Mouse (Mus musculus) kidney, adult 11 months (tissue): ENCODE measurements at regions not wholly inside any gene's neighbourhood (a gene's known extent, or its start where the extent isn't known, plus 50 kb on each side); places are given as distances from the start of the nearest gene placed in this dataset.

Source experiments
- DNase-seq: peaks from one replicate; pipeline ENCODE4 v3.0.0; 2022

DNA sequence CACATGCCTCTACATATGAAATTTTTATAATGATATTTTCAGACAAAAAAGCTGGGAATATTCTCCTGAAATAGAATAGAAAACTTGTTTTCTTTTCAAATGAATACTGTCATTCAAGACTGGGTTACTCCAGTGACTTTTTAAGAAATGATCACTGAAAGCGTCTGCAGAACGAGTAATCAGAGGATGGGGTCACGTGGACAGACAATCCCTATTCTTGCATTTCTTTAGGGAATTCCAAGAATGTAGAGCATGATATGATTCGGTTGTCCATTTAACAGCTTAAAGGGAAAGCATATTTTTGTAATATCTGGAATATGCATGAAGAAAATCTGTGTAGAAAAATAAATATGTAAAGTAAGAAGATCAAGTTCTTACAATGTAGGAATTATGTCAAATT lies 65.6 kb downstream of the 4933402N22Rik start:
- no peak for DNase-seq

DNA sequence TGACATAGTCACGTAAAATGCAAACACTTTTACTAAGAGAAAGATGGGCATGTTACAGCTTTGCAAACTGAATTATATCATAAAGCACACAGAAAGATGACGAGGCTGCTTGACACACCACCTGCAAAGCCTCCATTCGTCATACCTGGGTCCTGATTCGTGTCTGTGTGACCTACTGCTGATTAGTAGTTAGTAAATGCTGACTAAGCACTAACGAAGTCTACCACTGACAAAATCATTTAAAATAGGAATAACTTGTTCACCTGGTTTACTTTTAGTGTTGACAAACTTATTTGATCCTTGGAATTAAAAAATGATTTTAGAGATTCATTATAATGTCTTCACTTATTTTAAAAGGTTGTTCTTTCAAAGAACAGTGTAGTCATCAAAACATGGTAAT lies 71.3 kb downstream of the 4933402N22Rik start:
- DNase-seq: no peak

DNA sequence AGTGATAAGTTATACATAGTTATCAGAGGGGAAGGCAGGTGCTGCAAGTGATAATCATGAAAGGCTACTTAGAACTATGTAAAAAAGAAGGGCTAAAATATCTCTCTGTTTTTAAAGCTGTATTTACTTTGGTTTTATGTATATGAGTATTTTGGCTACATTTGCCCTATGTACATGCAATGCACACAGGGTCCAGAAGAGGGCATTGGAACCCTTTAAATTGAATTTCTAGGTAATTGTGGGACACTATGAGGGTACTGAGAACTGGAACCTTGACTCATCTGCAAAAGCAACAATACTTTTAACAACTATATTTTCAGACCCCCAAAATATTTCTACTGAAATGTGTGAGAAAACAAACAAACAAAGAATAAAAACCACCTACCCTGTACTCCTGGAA lies 82.9 kb downstream of the 4933402N22Rik start:
- no peak for DNase-seq

DNA sequence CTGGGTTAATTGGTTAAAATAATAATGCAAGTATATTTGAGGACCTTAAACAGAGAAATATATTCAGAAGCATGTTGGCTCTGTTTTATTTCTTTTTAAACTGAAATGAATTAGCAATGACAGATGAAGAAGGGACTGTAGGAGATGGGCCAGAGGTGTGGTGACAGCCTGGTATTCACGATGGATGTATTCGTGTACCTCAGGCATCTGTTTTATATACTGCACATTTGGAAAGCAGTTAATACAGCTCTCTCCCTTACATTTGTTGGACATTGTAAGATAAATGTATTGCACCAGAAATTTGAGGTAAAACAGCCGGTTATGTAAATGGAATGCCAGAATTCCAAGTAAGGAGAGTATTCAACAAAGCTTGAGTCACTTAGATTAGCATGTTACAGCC lies 88.6 kb downstream of the 4933402N22Rik start:
- DNase-seq: no peak

DNA sequence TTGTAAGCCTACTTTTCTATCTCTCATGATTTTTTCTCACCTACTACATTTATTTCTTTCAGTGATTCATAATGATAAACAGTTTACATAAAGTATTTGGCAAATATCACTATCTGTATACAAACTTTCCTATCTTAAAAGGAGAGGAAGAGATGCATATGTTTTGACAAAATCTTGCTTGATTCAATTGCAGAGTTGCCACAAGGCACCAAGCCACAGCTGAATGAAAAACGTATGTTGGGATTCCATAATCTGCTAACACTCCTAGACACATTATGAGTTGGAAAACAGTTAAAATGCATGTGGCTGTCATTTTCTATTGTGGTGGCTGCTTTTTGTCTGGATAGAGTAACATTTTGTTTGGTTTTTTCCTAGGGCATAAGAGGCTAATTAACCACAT lies 98.5 kb downstream of the 4933402N22Rik start:
- no peak for DNase-seq

DNA sequence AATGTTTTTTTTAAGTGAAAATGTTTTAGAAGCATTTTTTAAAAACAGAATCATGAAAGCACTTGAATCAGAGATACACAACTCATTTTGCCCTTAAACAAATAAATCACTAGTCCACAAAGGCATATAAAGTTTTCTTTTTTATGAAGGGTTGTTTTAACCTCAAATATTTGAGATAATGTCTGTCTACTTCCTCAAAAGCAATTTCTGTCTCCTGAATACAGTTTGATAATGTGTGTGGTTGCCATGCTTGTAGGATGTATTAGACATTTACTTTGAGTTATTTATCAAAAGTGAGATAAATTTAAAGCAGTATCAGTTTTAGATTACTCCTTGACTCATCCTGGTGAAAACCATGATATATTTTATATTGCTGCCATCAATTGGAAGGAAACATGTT lies 102.6 kb downstream of the 4933402N22Rik start:
- no peak for DNase-seq

DNA sequence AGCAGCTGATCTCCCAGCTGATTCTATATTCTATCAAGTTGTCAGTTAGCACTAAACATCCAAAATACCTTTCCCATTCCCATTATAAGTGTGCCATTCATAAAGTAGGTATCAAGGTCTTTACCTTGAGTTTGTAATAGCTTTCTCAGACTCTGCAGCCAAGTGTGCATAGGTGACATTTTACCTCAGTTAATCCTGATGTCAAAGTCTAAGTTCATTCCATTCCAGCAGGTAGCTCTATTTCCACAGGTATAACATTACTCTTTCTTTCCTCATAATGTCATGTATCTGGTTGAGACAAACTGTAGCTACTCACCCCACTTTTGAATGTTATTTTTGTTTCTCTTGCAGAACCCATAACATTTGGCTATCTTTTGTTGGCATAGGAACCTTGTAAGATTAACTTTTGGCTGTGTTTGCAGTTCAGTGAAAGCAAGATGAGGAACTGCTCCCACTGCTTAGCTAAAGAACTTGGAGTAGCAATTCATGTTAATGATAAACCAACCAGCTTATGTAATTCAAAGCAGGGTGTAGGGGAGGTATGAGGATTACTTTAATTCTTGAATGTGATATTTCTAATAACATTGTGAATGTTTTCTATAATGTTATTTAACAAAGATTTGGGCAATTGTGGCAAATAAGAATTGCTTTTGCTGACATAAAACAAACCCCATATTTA lies 107.0 kb downstream of the 4933402N22Rik start:
- DNase-seq: no peak

DNA sequence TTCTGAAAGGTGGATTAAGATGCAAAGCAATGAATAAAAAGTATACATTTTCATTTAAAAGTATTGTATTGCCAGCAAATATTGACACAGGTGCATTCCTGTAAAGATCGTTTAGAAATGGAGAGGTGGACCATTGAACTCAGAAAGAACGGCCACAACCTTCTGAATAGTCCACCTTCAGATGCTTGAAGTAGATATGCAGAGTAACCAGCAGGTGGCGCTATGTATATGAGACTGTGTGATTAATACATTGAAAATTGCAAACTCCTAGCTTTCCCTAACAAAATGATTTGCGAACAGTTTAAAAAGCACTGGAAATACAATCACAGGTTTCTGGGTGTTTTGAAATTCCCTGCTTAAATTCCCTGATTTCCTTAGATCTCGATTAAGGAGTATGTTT lies 112.2 kb downstream of the 4933402N22Rik start:
- DNase-seq: peak; percentile 2

DNA sequence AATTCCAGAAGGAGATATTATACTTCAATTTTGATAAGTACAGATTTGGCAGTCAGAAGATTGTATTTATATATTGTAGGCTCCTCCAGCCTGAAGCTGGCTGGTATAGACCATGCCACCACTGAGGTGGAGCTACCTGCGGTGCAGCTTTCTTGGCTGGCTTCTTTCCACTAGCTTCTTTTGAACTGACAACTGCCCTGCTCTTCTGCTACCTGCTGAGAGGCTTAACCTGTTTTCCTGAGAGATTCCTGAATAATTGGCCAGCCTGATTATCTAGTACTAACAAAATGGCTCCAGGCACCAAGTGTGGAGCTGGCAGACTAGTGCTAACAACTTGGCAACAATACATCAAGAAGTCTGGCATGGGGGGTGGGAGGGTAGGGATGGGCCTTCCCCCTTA lies 132.0 kb downstream of the 4933402N22Rik start:
- no peak for DNase-seq

DNA sequence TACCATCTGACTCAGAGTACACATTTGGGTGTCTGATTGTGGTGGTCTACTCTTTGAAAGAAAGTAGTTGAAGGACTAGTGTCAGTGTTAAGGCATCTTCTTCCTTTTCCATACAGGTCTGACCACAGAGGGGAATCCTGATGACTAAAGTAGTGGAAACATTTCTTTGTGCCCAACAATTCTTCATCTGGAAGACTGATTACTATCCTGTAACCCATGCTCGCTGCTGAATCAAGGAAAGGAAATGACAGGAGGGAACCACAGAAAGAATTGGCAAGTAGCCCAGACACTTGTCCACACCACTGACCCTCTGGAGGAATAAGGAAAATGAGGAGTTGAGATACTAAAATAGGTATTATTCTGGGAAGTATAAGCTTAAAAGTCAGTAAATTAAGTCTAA lies 162.3 kb downstream of the 4933402N22Rik start:
- no peak for DNase-seq

DNA sequence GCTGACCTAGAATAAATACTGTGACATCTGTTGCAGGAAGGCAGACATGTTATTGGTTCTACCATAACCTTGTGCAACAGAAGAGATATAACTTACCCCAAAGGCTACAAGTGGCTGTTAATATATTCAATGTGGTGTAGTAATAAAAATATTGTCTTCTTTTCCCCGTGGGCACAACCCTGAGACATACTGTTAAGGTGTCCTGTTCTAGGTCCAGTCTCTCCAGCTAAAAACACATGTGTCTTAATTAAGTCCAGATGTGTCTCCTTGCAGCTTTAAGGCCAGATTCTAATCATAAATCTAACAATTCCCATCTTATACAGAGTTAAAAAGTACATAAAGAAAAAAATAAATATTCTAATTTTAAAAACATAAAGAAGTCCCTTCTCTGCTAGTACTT lies 175.8 kb downstream of the 4933402N22Rik start:
- no peak for DNase-seq

DNA sequence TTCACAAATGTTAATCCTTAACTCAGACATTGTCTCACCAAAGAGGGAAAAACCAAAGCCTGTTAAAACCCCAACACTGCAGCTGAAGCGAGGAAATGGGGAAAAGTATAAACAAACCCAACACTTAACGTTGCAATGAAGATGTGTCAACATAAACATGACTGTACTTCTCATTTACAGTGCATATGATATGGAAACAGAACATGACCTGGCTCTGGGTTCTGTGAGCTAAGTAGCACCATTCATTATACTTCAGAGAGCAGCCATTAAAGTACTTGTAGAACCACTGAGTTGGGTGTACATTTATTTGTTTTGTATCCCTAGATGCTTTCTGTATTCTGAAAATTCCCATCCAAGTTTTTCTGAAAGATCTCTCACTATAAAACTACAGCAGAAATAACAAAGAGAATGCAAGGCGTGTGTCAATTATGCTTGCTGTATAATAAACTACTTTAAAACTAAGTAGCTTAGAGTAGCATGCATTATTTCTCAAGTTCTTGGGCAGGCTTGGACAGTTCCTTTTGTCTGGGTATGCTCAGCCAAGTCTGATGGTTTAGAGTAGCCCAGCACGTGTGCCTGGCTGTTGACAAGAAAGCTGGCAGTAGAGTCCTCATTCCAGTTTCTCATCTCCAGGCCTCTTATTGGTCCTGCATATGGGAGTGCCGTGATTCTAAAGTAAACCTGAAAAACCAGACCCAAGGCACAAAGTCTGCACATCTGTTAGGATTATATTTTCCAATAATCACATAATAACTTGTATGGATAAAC lies 198.9 kb downstream of the 4933402N22Rik start:
- no peak for DNase-seq

DNA sequence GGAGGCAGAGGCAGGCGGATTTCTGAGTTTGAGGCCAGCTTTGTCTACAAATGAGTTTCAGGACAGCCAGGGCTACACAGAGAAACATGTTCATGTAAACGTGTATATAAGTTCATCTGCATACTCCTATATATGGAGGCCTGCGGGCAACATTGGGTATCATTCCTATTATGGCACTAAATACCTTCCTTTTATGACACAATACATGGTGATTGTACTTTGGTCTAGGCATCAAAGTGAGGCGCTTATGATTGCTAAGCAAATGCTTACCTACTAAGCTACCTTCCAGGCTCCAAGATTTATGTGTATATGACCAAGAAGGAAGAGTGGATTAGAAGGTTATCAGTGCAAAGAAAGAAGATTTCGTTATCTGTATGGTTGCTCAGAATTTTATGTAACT lies 207.1 kb downstream of the 4933402N22Rik start:
- DNase-seq: no peak

DNA sequence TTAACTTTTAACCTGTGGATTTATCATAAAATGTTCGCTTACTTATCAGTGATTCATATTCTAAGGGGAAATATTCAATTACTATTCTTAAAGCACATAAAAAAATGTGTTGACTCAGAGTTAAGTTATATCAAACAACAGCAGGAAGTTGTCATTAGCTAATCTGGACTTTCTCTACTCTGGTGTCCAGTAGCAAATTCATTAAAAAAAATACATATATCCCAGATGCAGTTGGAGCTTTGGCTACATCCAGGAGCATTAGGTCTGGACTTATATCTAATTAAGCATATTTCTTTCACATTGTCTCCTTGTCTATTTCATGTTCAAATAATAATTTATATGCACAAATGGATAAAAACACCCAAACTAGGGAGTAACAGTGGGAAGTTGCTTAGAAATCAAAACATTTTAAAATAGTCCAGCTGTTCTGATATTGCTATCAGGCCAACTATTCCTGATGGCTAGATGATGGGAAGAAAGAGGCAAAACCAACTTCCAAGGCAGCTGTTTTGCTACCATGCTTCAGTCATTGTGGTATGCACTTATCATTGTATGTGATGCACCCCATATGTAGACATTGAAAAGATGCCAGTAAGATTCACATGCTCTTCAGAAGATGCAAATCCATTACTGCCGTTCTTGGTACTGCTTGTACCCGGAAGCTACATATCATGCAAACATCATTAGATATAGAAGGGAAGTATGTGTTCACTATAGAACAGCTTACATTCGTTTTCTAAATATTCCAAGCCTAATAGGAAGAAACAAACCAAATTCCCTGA lies 209.8 kb downstream of the 4933402N22Rik start:
- no peak for DNase-seq

DNA sequence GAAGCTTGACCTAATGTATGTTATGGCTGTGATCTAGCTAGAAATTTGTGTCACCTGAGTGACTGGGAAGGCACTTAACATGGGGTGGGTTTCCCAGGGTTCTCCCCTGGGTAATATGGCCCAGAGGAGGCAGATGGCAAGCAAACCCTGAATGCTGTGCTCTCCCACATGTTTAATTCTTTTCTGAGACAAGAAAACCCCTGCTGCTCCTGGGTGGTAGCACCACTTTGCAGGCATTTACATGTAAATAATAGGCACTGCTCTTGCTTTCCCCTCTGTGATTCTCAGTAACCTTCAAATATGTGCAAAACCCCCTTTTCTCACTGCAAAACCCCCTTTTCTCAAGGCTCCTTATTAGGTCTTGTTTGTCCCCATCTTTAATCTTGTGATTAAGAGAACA lies 221.1 kb downstream of the 4933402N22Rik start:
- no peak for DNase-seq

DNA sequence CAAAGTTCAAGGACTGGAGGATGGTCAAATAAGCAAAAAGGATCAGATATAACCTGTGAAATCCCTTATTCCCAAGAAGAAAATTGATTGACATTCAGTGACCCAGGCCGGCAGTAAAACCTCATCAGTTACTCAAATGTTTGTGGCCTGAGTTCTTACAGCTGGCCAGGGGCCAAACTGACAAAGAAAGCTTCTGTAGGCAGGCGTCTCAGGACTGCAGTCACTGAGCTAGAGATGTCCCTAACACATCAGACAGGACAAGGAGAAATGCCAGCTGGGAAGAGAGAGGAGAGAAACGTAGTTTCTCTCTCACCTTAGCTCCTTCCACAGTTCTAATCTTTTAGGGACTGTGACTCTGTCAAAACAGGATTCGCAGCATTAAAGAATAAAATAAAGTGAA lies 229.9 kb upstream of the Sema3d start:
- DNase-seq: no peak

DNA sequence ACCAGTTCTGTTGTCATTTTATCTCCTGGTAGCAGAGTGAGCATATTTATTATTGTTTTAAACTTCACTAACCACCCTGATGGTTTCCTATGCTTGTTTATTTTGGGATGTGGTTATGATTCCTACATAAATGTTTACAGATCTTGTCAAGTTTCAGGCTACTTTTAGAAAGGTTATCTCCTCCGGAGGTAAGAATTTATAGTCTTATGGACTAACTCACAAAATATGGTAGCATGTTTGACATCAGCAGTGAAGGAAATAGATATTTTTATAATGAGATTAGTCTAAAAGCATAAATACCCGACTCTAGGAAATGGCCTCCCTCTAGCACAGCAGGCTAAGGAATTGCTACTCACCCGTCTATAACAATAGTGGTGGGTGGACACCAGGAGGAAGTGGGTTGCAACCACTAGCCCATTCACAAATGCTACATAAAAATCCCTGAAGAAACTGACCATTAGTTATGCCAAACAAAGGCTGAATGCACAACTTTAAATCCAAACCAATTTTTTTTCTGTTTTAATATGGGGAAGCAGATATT lies 228.6 kb upstream of the Sema3d start:
- no peak for DNase-seq

DNA sequence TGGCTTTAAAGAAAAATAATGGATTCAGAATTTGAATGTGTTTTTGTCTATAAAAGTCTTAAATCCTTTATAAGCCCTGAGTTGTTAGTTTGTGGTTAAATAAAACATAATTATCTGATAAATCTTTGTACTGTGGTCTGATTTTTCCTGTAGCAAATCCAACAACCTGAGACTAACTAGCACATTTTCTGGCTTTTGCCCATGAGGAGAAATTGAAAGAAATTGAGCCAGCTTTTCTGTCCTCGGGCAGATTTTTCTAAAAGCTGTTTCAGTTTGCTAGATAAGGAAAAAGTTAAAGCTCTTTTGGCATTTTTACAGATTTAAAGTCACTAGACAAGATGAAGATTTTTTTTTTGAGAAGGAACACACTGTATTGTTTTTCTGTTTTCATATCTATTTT lies 191.5 kb upstream of the Sema3d start:
- DNase-seq: no peak

DNA sequence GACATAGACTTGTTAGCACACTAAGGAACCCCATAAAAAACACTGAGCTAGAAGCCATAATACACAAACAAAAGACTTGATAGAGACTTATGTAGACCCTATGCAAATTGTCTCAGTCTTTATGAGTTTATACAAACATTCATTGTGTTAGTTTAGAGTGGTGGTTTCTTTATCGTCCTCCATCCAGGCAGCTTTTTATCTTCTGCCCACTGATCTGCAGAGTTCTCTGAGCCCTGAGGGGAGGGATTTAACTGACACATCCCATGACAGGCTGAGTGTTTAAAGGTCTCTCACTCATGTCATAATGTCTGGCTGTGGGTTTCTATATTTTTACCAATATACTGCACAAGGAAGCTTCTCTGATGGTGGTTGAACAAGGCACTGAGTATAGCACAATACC lies 175.7 kb upstream of the Sema3d start:
- no peak for DNase-seq

DNA sequence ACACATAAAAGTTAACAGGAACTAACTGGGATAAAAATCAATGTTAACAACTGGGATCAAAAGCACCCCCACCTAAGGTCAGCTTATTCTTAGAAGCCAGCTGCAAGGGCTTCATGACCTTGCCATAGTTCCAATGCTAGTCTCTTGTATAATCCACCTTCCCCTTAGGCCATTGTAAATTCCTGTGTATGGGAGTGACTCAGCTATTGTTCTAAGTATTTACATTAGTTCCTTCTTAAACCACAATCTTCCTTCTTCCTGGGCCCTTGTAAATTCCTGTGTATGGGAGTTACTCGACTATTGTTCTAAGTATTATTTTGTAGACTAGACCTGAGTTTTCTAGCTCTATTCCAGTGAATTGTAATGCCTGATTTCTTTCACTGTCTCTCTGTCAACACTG lies 173.6 kb upstream of the Sema3d start:
- no peak for DNase-seq

DNA sequence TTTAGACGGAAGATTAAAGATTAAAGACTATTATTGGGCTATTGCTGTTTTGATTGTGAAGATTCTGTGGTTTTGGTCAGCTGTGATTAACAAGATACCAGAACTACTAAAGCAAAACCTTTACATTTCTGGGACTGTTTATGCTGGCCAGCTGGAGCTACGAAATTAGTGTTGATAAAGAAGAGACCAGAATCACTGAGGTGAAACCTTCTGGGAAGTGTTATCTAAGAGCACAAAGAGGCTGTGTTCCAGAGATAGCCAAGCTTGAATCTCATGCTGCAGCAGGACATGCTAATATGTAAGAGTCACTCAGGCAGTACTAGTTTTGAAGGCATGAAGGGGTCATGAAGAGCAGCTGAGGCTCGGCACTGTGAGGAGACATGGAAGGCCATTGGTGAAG lies 169.7 kb upstream of the Sema3d start:
- DNase-seq: no peak

DNA sequence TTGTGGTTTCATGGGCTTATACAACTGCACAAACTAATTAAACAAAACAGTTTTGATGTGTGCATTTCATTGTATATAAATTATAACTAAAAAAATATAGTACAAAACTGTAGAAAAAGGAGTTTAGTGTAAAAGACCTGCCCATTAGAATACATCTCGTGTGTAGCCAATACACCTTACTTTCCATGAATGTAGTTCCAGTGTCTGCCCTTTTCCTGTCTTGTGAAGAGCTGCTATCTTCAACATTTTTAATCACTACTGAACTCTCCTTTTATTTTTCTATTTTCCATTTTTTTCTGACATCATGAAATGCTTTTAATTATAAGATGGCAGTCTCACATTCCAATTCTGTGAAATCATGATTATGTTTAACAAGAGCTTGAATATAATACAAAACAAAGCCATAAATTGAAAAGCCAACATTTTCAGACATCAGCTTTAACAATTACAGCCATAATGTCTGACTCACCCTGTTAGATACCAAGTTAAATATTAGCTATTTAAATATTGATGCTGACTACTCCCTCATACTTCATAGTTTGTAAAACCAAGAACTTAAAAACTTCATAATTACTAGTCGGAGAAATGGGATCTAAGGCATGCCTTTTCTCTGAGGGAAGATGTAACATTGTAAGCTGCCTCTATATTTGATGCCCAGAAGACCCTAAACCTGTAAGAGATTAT lies 163.6 kb upstream of the Sema3d start:
- no peak for DNase-seq

DNA sequence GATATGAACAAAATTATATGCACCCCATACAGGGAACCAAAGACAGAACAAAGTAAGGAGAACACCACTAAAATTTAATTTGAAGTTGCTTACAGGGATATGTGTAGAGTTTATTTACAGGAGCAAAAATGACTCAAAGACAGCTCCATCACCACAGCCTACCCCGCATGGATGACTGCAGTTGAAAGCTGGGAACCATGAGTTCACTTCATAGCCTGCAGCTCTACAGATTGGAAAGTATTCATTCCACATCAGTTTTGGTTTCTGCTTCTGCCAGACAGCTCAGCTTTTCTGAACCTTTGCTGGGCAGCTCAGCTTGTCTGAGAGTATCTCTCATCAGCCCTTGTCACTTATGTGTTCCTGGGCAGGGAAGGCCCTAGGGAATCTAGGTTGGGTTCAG lies 160.6 kb upstream of the Sema3d start:
- DNase-seq: no peak
